Mouse (Mus musculus): ENCODE data around the gene Wap.
A peak's percentile ranks its signal among the peaks of the same experiment; 100 is the strongest.

Wap gene

DNA sequence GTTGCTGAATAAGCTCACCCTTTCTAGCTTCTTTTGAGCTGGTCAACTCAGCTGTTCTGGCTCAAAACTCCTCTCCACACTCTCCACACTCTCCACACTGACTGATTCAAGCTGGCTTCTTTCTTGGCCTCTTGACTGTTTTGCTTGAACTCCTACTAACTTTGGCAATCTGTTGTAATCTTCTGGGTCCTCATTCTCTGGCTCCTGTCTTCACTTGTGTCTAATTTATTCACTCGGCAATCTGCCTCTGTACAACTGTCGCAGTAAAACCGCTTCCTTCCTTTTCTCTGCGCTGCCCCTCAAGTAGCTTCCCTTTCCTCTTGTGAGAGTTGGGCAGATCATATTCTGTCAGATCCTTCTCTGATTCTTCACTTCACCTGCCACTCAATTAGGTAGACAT is 10.7 kb downstream of the Wap start:
- DNase-seq (ENCODE audit: low spot score), result no peak

DNA sequence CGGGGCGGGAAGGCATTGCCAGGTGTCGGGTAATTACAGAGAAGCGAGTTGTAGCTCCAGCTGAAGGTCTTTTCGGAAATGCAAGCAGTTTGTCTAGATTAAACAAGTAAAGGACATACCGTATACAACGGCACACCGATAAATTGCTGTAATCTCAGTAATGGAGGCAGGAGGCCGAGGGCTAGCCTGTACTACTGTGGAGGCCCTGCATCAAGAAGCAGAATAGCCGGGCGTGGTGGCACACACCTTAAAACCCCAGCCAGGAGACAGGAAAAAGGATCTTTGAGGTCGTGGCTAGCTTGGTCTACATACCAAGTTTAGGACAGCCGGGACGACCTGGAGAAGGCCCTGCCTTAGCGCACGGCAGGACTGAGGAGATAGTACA is 12.1 kb downstream of the Wap start:
- no peak for DNase-seq (ENCODE audit: low spot score)

DNA sequence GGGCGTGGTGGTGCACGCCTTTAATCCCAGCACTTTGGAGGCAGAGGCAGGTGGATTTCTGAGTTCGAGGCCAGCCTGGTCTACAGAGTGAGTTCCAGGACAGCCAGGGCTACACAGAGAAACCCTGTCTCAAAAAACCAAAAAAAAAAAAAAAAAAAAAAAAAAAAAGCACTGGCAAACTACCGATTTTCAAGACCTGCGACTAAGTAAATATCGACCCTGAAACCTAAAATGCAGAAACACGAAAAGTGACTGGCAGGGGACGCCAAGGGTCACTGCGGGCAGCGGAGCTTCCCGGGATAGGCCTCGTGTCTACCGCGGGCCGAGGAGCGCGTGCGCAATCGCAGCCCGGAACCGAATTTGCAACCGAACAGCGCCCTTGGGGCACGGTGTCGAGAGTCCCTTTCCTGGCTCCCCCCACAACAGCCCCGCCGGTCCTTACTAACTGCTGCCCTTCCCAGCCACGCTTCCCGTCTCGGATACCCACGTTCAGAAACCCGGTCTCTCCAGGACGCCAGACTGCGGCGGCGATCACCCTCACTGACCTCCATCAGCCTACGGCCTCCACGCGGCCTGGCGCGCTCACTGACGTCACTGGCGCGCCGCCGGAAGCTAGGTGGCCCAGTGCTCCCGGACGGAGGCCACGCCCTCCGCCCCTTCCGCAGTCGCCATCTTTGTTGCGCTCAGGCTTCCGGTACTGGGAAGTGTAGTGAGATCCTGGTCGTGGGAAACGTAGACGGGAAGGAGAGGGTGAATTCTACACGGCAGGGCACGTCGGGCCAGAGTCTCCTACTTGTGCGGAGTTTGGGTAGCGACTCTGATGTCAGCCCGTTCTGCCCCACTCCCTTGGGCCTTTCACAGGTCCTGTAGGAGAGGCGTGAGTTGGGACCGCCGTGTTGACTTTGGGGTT is 12.7 kb downstream of the Wap start, which contains the start of gene Tbrg4:
TSS of gene Tbrg4 (minus strand) at position 590 of the 910 bp plus-strand sequence.
- peak; percentile 99 for DNase-seq (ENCODE audit: low spot score)

DNA sequence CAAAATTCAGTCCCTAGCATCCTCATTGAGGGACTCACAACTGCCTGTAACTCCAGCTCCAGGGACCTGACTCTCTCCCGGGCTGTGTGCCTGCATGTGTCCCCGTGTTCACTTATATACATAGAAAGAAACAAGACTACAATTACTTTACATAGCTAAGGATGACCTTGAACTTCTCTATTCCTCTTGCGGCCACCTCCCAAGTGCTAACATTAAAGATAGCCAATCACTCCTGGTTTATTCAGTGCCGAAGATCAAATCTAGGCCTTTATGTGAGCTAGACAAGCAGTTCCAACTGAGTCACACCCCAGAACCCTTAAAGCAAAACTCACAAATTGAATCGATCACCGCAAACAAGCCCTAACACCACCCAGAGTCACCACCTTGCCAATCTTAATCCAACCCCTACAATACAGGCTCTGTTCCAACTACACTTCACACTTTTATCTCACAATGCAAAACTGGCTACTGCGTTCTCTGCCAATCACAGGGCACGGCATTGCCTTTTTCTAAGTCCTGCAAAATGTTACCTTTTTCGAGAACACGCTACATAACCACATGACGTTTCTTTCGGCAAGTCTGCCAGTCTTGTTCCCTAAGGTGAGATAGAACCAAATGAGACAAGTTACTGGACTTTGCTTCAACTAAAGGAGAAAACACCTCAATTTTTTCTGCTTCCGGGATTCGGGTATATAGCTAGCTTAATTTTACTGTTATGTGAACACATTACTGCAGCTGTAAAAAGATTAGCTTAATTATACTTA is 13.6 kb downstream of the Wap start:
- peak; percentile 35 for DNase-seq (ENCODE audit: low spot score)

DNA sequence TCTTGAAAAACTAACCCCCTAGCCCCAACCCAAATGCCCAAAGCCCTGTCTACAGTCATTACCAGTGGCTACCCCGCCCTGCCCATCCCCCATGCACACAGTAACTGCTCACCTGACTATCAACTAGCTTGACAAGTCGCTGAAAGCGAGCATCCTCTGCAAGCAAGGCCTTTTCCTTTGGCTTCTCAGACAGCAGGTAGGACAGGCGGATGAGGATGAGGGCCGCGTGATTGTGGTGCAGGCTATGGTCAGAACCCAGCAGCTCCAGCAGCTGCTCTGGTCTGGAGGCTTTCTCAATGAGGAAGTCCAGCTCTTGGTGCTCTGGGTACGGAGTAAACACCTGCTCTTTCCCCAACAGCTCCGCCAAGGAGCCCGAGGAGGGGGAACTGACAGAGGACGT is 14.7 kb downstream of the Wap start:
- no peak for DNase-seq (ENCODE audit: low spot score)

DNA sequence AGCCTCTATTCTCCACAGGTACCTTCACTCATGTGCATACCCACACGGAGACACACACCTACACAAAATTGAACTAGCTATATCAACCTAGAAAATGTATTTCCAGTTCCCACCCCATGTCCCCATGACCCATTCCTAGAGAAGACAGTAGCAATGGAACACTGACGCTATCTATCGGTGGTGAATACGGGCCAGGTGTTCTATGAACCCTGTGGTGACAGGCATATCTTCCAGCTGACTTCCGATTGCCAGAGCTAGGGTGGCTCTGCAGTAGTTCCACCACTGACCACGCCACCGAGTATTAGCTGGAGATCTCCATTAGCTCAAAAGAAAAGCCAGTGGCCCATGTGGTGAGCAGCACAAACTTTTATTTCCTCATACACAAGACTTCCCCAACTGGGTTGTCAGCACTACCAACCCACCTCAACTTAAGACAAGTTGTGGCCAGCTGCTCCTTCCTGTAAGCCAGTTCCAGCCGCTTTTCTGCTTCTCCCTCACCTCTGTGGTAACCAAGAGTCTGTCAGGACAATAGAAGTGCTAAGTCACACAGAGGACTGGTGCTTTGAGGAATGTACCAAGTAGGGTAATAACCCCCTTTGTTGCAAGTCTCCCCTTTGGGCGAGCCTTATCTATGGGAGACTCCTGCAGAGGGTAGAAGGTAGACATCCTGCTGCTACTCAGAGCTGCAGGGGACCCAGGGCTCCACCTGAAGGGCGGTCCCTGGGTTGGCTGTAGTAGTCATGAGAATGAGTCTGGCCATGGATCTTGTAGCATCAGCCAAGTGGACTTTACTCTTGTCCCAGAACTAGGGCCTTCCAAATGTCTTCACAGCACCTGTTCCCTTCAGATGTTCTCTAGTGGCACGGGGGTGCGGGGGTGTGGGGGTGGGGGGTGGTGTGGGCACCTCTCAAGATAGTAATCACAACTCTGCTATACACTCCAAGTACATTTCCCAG is 22.9 kb downstream of the Wap start:
- no peak for DNase-seq (ENCODE audit: low spot score)

DNA sequence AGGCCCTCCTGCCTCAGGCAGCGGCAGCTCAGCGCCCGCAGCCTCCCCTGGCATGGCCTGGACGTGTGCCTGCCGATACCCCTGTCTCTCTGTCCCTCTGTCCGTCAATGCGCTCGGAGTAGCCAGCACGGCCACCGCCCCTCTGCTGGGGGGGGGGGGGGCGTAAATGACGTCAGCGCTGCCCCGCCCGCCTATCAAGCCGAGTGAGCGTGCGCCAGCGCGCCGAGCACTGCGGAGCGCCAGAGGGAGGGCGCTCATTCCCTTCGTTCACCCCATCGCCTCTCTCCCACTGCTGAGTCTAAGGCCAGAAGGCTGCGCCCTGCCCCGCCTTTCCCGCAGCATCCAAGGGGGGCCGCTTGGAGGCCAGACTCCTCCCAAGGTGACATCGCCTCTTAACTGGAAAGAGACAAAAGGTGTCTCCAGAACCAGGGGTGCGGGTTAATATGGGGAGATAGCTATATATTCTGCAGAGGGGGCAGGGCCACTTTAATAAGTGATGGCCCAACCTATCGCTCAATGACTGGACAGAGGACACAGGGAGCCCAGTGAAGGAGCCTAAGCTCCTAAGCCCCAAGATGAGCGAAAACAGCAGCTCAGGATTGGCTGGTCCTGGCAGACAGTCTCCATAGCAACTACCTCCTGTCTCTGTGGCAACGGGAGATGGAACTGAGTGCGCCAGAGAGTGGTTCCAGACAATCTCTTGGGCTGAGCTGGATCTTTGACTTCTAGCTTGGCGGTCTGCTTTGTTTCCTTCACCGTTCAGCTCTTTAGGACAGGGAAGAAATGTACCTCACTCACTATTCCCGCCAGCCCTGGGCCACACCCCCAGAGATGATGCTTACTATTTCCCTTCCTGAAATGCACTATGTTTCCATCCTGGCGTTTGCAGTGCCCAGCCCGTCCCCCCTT is 32.7 kb downstream of the Wap start, which contains the start of gene Nacad:
TSS of gene Nacad (minus strand) at position 563 of the 909 bp plus-strand sequence.
- peak; percentile 94 for DNase-seq (ENCODE audit: low spot score)

DNA sequence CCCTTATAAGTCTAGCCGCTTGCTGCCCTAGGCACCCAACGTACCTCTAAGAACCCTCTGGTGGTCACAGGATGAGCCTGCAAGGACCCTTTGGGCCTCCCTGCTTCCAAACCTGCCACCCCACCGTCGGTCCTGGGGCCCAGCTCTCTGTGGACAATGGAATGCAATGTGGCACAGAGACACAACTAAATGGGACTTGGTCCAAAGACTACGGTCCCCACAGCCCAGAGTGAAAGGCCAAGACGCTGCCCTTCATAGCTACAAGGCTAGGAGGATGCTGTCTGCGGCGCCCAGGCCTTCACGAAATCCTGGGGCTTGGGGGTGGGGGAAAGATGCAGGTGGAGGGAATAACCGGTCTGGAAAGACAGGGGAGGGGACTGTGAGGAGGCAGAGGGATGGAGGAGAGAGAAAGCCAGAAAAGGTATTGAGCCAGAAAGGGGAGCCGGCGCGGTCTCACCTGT is 33.4 kb downstream of the Wap start:
- DNase-seq (ENCODE audit: low spot score), result peak; percentile 81

DNA sequence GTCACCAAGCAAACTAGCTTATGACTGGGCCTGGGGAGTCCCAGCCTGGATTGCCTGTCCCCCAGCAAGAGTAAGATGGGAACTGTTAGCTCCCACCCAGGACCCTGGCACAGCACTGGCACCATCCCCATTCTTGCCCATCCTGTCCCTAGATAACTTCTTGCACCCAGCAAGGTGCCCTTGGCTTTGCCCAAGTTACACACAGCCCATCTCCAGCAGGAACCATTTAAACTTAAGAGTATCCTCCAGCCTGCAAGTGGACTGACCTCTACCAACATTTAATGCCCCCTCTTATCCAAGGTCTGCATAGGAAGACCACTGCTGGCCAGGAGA is 33.9 kb downstream of the Wap start:
- DNase-seq (ENCODE audit: low spot score), result no peak

DNA sequence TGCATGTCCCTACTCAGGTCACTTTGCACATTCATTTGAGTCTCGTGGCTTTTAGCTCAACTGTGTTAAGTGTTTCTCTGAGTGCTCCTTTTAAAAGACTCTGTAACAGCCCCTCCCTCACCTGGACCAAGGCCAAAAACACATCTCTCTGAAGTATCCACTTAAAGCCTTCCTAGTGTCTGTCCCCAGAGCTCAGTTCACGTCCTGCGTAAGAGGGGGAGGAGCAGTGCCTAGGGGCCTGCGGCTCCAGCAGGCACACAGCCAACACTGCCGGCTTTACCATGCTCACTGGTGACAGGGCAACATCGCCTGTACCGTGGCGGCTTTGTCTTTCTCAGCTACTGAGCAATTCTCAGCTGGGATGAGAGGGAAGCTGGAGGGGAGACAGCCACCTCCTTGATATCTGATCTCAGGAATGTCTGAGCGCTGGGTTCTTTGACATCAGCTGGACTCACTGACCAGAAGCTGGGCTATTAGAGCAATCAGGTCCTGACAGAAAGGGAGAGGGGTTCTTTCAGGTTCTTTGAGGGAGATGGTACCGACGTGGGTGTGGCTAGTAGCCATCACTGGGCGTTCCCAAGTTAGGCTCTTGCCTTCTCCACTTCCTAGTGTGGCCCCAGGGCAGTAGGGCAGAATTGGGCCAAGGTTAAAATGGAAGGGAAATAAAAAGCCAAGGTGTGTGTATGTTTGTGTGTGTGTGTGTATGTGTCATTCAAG is 34.4 kb downstream of the Wap start:
- DNase-seq (ENCODE audit: low spot score), result peak; percentile 88

DNA sequence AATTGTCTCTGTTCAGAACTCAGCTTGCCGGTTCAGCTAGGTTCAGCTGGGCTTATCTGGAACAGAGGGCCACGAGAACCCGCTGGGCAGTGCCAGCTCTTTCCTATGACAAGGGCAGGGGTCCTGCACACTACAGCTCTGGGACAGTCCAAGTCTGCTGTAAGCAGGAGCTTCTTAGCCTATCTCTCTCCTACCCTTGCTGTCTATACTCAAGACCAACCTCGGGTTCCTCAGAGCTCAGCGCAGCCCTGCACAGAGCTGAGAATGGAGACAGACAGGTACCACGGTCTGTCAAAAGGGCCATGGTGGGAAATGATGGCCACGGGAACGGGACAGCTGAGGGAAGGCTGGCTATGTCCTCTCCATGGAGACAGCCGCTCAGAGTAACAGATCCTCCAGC is 35.2 kb downstream of the Wap start:
- no peak for DNase-seq (ENCODE audit: low spot score)

DNA sequence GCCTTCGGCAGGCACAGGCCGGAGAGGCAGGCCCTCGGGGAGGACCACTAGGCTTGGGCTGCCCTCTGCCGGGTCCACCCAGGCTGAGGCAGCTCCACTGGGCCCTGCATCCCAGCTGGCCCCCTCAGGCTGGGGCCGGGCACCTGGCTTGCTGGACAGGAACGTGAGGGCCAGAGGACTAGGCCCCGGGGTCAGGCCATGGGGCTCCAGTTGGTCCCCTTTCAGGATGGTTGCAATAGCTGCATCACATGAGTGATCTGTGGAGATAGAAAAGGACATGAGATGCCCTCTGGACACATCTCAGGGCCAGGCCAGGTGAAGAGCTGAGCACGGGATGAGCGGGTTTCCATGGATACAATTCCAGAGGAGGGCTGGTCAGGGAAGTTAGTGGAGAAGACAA is 35.8 kb downstream of the Wap start:
- no peak for DNase-seq (ENCODE audit: low spot score)

DNA sequence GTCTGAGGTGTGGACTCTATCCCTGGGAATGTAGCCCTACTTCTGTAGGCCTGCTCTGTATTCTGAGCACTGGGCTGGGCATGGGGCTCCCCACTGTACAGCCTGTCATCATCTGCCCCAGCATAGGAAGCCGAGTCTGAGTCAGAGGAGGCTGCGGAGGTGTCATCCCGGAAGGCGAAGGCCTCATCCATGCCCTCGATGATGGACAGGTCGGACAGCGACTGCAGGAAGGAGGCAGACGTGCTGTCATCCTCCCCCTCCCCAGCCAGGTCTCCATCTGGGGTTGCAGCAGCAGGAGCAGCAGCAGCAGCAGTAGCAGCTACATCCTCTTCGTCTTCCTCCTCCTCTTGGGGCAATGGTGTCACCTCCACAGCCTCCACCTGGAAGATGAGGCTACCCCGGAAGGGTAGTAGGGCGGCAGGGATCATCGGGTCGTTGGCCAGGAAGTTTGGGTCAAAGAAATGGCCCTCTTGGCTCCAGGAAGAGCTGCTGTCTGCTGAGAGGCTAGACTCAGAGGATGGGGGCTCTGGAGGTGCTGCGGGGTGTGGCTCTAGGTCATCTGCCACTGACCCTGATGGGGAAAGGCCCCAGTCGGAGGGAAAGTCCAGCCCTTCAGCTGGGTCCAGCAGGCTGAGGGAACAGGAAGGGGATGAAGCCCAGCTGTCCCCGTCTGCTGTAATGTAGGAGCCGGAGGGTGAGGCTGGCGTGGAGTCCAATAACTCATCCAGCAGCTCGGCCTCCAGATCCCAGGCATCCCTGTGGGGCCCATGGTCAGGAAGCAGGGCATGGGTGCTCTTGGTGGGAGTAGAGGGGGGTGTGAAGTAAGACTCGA is 36.6 kb downstream of the Wap start:
- no peak for DNase-seq (ENCODE audit: low spot score)

DNA sequence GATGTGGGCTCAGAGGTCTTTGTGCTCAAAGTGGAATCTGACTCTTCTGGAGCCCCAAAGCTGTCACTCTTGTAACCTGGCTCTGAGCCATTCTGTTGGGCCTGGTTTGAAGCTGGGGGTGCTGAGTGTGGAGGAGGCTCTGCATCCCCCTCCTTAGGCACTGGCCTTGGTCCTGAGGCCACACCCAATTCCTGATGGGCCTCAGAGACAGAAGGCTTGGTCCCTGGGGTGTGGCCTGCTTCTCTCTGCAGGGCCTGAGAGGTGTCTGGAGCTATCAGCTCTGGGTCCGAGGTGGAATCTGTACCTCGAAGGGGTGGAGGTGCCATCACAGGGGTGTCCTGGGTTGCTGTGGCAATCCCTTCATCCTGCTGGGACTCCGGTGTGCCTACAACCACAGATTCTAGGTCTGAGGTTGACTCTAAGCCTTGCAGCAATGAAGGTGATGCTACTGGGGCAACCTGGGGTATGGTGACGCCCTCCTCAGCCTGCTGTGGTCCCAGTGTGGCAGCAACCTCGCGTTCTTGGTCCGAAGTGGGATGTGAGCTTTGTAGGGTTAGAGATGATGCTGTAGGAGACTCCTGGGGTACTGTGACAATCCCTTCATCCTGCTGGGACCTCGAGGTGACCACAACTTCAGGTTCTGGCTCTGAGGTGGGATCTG is 38.0 kb downstream of the Wap start:
- DNase-seq (ENCODE audit: low spot score), result peak; percentile 51

DNA sequence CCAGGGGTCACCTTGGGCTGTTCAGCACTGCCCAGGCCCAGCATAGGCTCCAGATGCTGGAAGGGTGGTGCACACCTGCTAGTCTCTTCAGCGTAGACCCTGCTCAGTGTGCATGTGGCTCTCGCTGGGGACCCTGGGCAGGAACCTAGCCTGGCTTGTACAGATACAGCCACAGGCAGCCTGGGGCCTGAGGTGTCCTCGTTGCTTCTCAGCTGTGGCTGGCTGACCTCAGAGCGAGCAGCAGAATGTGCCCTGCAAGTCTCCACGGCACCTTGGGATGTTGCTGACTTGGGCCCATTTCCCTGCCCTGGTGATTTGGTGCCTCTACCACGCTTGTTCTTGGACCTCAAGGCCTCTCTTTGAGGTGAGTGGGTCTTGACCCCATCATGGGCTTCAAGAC is 38.6 kb downstream of the Wap start:
- no peak for DNase-seq (ENCODE audit: low spot score)

DNA sequence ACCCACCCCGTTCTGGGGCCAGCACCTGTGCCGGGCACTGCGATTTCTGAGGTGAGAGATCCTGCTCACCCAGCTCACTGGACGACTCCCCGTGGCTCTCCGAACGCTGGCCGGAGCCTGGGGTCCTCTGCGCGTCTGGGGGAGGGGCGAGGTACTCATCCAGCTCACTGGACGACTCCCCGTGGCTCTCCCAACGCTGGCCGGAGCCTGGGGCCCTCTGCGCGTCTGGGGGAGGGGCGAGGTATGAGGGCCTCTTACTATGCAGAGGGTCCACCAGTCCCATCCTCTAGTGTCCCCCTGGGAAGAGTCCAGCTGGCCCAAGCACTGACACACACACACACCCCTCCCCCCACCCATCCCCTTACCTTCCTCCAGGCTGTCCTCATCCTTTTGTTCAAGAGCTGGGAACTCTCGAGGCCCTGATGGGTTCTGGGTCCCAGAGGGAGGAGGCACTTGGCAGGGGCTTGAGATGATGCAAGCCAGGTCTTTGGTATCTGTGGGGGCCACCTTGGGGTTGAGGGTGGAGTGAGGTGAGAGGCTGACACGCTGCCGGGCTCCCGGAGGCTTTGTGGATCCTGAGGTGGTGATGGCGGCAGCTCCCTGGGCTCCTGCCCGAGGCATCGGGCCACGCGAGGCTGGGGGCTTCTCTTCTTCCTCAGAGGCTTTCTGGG is 39.3 kb downstream of the Wap start:
- DNase-seq (ENCODE audit: low spot score), result no peak

DNA sequence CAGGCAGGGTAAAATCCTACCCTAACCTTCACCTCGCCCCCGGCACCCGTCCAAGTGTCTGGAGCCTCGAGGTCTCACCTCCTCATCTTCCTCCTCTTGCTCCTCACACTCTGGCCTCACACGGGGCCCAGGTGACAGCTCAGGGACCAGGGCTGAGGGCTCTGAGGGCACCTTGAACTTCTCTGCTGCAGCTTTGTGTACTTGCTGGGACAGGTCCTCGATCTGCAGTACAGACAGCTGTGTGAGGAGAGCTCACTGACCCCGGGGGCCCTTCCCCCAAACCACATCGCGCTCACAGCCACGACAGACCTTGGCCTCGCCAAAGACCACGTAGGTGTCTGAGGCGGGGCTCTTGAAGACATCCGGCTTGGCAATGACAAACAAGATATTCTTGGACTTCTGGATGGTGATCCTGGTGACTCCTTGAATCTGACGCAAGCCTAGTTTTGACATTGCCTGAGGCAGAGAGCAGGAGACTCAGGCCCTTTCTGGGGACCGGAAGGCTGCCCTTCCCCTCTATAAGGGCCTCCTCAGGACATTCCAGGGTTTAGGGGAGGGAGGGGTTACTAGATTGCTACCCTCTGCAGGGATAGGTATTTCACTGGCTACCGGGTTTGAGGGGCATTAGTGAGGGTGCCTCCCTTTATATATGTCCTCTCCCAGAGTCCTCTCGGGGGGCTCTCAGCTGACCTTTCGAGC is 40.1 kb downstream of the Wap start:
- no peak for DNase-seq (ENCODE audit: low spot score)

DNA sequence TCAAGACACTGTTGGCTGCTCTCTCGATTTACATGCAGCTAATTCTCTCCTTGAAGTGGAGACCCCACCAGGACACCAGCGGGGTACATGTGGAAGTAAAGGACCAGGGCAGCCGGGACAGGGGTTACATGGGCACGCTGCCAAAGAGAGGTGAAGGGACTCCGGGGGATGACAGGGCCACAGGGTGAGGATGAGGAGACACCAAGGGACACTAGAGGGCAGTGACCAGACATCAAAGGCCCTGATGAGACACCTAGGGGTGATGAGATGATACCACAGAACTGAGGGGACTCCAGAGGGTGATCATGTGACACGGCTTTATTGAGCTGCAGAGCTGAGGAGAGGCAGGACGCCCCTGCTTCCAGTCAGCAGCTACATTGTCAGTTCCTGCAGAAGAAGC is 40.9 kb downstream of the Wap start:
- no peak for DNase-seq (ENCODE audit: low spot score)

Data from MN1 (cell line).